ENCODE assay signal across 11 mouse cellular contexts in the genomic region with DNA sequence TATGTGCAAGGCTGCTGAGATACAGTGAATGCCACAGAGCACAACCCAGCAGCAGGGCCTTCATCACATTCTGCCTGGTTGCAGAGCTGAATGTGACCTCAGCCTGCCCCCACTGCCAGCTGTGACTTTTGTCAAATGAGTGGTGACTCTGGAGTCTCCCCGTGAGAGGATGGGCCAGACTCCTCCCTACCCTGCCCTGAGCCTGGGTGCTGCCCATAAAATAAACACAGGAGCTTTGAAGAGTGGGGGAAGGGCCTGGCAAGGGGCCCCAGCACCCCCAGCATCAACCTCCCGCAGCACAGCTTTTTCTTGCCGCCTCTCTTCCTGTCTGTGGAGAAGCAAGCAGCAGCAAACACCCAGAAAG.
DNase-seq lines count a peak whose midpoint lies in the region; ATAC-seq and TF ChIP-seq lines count a peak whose summit lies in the region.
"Had no signal": no experiment of that assay in that cellular context is flagged by ENCODE, and none has a peak within 500 bp of the region (broad histone marks: within the 10 kb centered on the region; RNA-seq: fewer than 3 reads in every experiment).

No protein-coding gene starts in this region.

- H3K9me3 ChIP-seq in intestine, embryonic 14.5 days (ENCODE audit: control insufficient read depth, low read length), result no peaks in the 10 kb centered on the region
- no peaks in the 10 kb centered on the region for H3K9me3 ChIP-seq in intestine, postnatal 0 days (ENCODE audit: control insufficient read depth)
- no peaks in the 10 kb centered on the region for H3K9me3 ChIP-seq in limb, embryonic 14.5 days (ENCODE audit: control insufficient read depth, low read length)
- H3K9me3 ChIP-seq: heart, embryonic 15.5 days had no signal

- no peak for DNase-seq in intestine, embryonic 14.5 days (ENCODE audit: low spot score)
- DNase-seq in thymus, postnatal 10 days (ENCODE audit: low spot score in 2 of 2), result peak; percentile 31 to 36
- DNase-seq in thymus, adult 2 months, result no peak
- DNase-seq in limb, embryonic 14.5 days (ENCODE audit: low spot score), result no peak
- DNase-seq in thymus, postnatal 4 days, result peak; percentile 59
- DNase-seq in frontal cortex, postnatal 10 days (ENCODE audit: low spot score in 2 of 2), result no peak
- DNase-seq in retina, embryonic 14.5 days (ENCODE audit: low spot score), result no peak
- DNase-seq: kidney, postnatal 4 days had no signal

- H3K27ac ChIP-seq in intestine, embryonic 14.5 days (ENCODE audit: low read depth), result peak overlapping the region; percentile 64; the same call in 1 of the 2 replicates
- H3K27ac ChIP-seq in intestine, postnatal 0 days (ENCODE audit: low read depth, low read length), result no peak overlapping the region
- no peak overlapping the region; the same call in 1 of the 2 replicates for H3K27ac ChIP-seq in thymus, adult 2 months (ENCODE audit: control insufficient read depth, insufficient read depth, low read length)
- H3K27ac ChIP-seq in limb, embryonic 14.5 days (replicated peaks; ENCODE audit: low read depth, low read length), result peak overlapping the region; percentile 70
- H3K27ac ChIP-seq: heart, embryonic 15.5 days; liver, embryonic 14.5 days had no signal

- 8% methylated on average over 3 of the region's 3 CpGs for WGBS in intestine, embryonic 14.5 days
- 9% methylated on average over 3 of the region's 3 CpGs for WGBS in intestine, postnatal 0 days
- WGBS in thymus, adult 2 months, result 79% methylated on average over 3 of the region's 3 CpGs
- WGBS in limb, embryonic 14.5 days, result 3% methylated on average over 3 of the region's 3 CpGs

- no peak for TF ChIP-seq CTCF in intestine, postnatal 0 days (IDR thresholded peaks at IDR 0.05; ENCODE audit: low read depth)
- TF ChIP-seq CTCF in thymus, adult 2 months (IDR thresholded peaks at IDR 0.05; ENCODE audit: borderline replicate concordance, control insufficient read depth, extremely low read depth, insufficient read depth, low read length, poor library complexity), result no peak

- peak; percentile 22 for ATAC-seq in intestine, embryonic 14.5 days (replicated peaks; ENCODE audit: low FRiP score, low TSS enrichment, low read depth)
- no peak for ATAC-seq in intestine, postnatal 0 days
- ATAC-seq in limb, embryonic 14.5 days (ENCODE audit: low FRiP score, low read depth), result peak; percentile 70

- no peak overlapping the region for H3K4me2 ChIP-seq in intestine, embryonic 14.5 days (ENCODE audit: low read length)
- no peak overlapping the region for H3K4me2 ChIP-seq in intestine, postnatal 0 days (replicated peaks; ENCODE audit: low read depth)
- no peak overlapping the region for H3K4me2 ChIP-seq in limb, embryonic 14.5 days (replicated peaks; ENCODE audit: low read depth, low read length, severe bottlenecking)
- H3K4me2 ChIP-seq: heart, embryonic 15.5 days had no signal

- no peak overlapping the region for H3K9ac ChIP-seq in intestine, embryonic 14.5 days (ENCODE audit: low read length)
- no peak overlapping the region for H3K9ac ChIP-seq in intestine, postnatal 0 days (ENCODE audit: low read depth, low read length)
- H3K9ac ChIP-seq in limb, embryonic 14.5 days (ENCODE audit: low read depth, low read length, severe bottlenecking), result no peak overlapping the region
- H3K9ac ChIP-seq: heart, embryonic 15.5 days; liver, embryonic 14.5 days had no signal

- no peak overlapping the region for H3K4me3 ChIP-seq in intestine, embryonic 14.5 days (ENCODE audit: low read depth, low read length)
- H3K4me3 ChIP-seq in intestine, postnatal 0 days (ENCODE audit: low read depth, low read length), result no peak overlapping the region
- no peak overlapping the region for H3K4me3 ChIP-seq in thymus, adult 2 months (ENCODE audit: control insufficient read depth, insufficient read depth, low read length)
- no peak overlapping the region for H3K4me3 ChIP-seq in limb, embryonic 14.5 days (replicated peaks; ENCODE audit: low read length)
- H3K4me3 ChIP-seq: heart, embryonic 15.5 days had no signal

- no peaks in the 10 kb centered on the region for H3K36me3 ChIP-seq in intestine, embryonic 14.5 days (ENCODE audit: control insufficient read depth, insufficient read depth, low read length)
- H3K36me3 ChIP-seq in intestine, postnatal 0 days (ENCODE audit: control insufficient read depth, insufficient read depth), result peaks cover 13% of the 10 kb centered on the region; the same call in 1 of the 2 replicates
- H3K36me3 ChIP-seq in thymus, adult 2 months (ENCODE audit: control insufficient read depth, insufficient read depth, low read length), result no peaks in the 10 kb centered on the region
- H3K36me3 ChIP-seq in limb, embryonic 14.5 days (ENCODE audit: control insufficient read depth, insufficient read depth, low read length), result 0 out of 2 replicates have a peak, but pooled peaks cover 10% of the 10 kb centered on the region

- TF ChIP-seq POLR2A in thymus, adult 2 months (IDR thresholded peaks at IDR 0.05; ENCODE audit: control insufficient read depth, extremely low read depth, insufficient read depth, low read length, poor library complexity), result no peak
- no peak for TF ChIP-seq POLR2A in limb, embryonic 14.5 days (IDR thresholded peaks at IDR 0.05; ENCODE audit: borderline replicate concordance, extremely low read depth, insufficient read depth, insufficient read length)

- H3K4me1 ChIP-seq in intestine, embryonic 14.5 days (replicated peaks; ENCODE audit: control insufficient read depth, insufficient read depth, low read length), result peaks cover 18% of the 10 kb centered on the region
- H3K4me1 ChIP-seq in intestine, postnatal 0 days (replicated peaks; ENCODE audit: control insufficient read depth, insufficient read depth, low read length), result no peaks in the 10 kb centered on the region
- H3K4me1 ChIP-seq in thymus, adult 2 months (replicated peaks; ENCODE audit: control insufficient read depth, insufficient read depth, low read length), result no peaks in the 10 kb centered on the region; the same call in 1 of the 2 replicates
- H3K4me1 ChIP-seq in limb, embryonic 14.5 days (ENCODE audit: control insufficient read depth, insufficient read depth, low read length), result peaks cover 13% of the 10 kb centered on the region

- H3K27me3 ChIP-seq in intestine, embryonic 14.5 days (replicated peaks; ENCODE audit: control insufficient read depth, insufficient read depth, low read length), result no peaks in the 10 kb centered on the region
- H3K27me3 ChIP-seq in intestine, postnatal 0 days (replicated peaks; ENCODE audit: control insufficient read depth, insufficient read depth, low read length), result no peaks in the 10 kb centered on the region
- H3K27me3 ChIP-seq in thymus, adult 2 months (ENCODE audit: control insufficient read depth, insufficient read depth, low read length), result no peaks in the 10 kb centered on the region
- no peaks in the 10 kb centered on the region for H3K27me3 ChIP-seq in limb, embryonic 14.5 days (ENCODE audit: control insufficient read depth, insufficient read depth, low read length)
- H3K27me3 ChIP-seq: heart, embryonic 15.5 days had no signal

Comparison
In these comparisons a context has a peak if more than half of its experiments do, and no peak if none do; other contexts are left out.
1. DNase-seq: peak in thymus, postnatal 10 days (2 of 2) and thymus, postnatal 4 days (single experiment); none in intestine, embryonic 14.5 days (single experiment), thymus, adult 2 months (single experiment), limb, embryonic 14.5 days (single experiment), frontal cortex, postnatal 10 days (0 of 2) and retina, embryonic 14.5 days (single experiment).
2. H3K27ac ChIP-seq: peak in intestine, embryonic 14.5 days (single experiment) and limb, embryonic 14.5 days (single experiment); none in intestine, postnatal 0 days (single experiment) and thymus, adult 2 months (single experiment).